Mouse (Mus musculus): ENCODE data around the gene Gm10300. TPM values are rescaled to one million over a fixed set of nuclear protein-coding genes. Genes with fewer than 3 reads are reported as not detected.
A peak's percentile ranks its signal among the peaks of the same experiment; 100 is the strongest.

The Gm10300 gene
- polyA plus RNA-seq, 1 experiment from 2014 or later: 0.14 TPM

GRCm38 (mm10) chr4:132108221-132108620, 33.7 kb downstream of the Gm10300 start:
- H3K9me3 ChIP-seq: no peaks in the 10 kb centered on the region
- no peak overlapping the region for H3K4me3 ChIP-seq
- WGBS: 95% methylated on average over 7 of the region's 7 CpGs
- DNase-seq (ENCODE audit: low spot score): no peak
- no peak overlapping the region for H3K27ac ChIP-seq
- no peaks in the 10 kb centered on the region for H3K36me3 ChIP-seq
- H3K4me1 ChIP-seq (replicated peaks): peaks cover 41% of the 10 kb centered on the region
- peaks cover 19% of the 10 kb centered on the region for H3K27me3 ChIP-seq (ENCODE audit: insufficient read depth, poor library complexity, severe bottlenecking)

- H3K27ac ChIP-seq: peak overlapping the region; percentile 72
- H3K4me3 ChIP-seq: no peak overlapping the region
- 26% methylated on average over 4 of the region's 4 CpGs for WGBS
- no peak for DNase-seq (ENCODE audit: low spot score)
- no peaks in the 10 kb centered on the region for H3K9me3 ChIP-seq
- no peaks in the 10 kb centered on the region for H3K36me3 ChIP-seq
- H3K27me3 ChIP-seq (ENCODE audit: insufficient read depth, poor library complexity, severe bottlenecking): peaks cover 44% of the 10 kb centered on the region
- H3K4me1 ChIP-seq (replicated peaks): peaks cover 42% of the 10 kb centered on the region
Observed at GRCm38 (mm10) chr4:132111227-132111626, 36.7 kb downstream of the Gm10300 start.

GRCm38 (mm10) chr4:132113411-132114095, 39.1 kb downstream of the Gm10300 start:
- no peaks in the 10 kb centered on the region for H3K36me3 ChIP-seq
- DNase-seq (ENCODE audit: low spot score): peak; percentile 37
- H3K4me1 ChIP-seq (replicated peaks): peaks cover 42% of the 10 kb centered on the region
- peak overlapping the region; percentile 59; the same call in 1 of the 2 replicates for H3K27ac ChIP-seq
- peaks cover 44% of the 10 kb centered on the region for H3K27me3 ChIP-seq (ENCODE audit: insufficient read depth, poor library complexity, severe bottlenecking)
- 41% methylated on average over 53 of the region's 53 CpGs for WGBS
- H3K9me3 ChIP-seq: no peaks in the 10 kb centered on the region
- H3K4me3 ChIP-seq: peak overlapping the region; percentile 46

GRCm38 (mm10) chr4:132116315-132116714, 41.8 kb downstream of the Gm10300 start:
- no peak for DNase-seq (ENCODE audit: low spot score)
- Histone ChIP-seq H3K36me3 (no peaks in the 10 kb centered on the region), H3K4me3 (no peak overlapping the region), H3K27me3 (ENCODE audit: insufficient read depth, poor library complexity, severe bottlenecking) (peaks cover 39% of the 10 kb centered on the region), H3K9me3 (no peaks in the 10 kb centered on the region), H3K27ac (no peak overlapping the region), H3K4me1 (replicated peaks) (peaks cover 31% of the 10 kb centered on the region)
- 86% methylated on average over 4 of the region's 4 CpGs for WGBS

GRCm38 (mm10) chr4:132119566-132119965, 45.1 kb downstream of the Gm10300 start:
- Histone ChIP-seq H3K27me3 (ENCODE audit: insufficient read depth, poor library complexity, severe bottlenecking) (peaks cover 12% of the 10 kb centered on the region), H3K9me3 (no peaks in the 10 kb centered on the region), H3K4me3 (no peak overlapping the region), H3K27ac (no peak overlapping the region), H3K4me1 (replicated peaks) (0 out of 2 replicates have a peak, but pooled peaks cover 5% of the 10 kb centered on the region), H3K36me3 (no peaks in the 10 kb centered on the region)
- 69% methylated on average over 9 of the region's 9 CpGs for WGBS
- DNase-seq (ENCODE audit: low spot score): no peak

- no peak for DNase-seq (ENCODE audit: low spot score)
- Histone ChIP-seq H3K4me1 (replicated peaks) (0 out of 2 replicates have a peak, but pooled peaks cover 5% of the 10 kb centered on the region), H3K27me3 (ENCODE audit: insufficient read depth, poor library complexity, severe bottlenecking) (no peaks in the 10 kb centered on the region), H3K36me3 (no peaks in the 10 kb centered on the region), H3K4me3 (no peak overlapping the region), H3K27ac (no peak overlapping the region), H3K9me3 (no peaks in the 10 kb centered on the region)
- WGBS: 80% methylated on average over 5 of the region's 5 CpGs
Observed at GRCm38 (mm10) chr4:132121674-132122073, 47.2 kb downstream of the Gm10300 start.

- 86% methylated on average over 1 of the region's 1 CpGs for WGBS
- H3K4me1 ChIP-seq (replicated peaks): 0 out of 2 replicates have a peak, but pooled peaks cover 5% of the 10 kb centered on the region
- H3K27ac ChIP-seq: no peak overlapping the region
- DNase-seq (ENCODE audit: low spot score): no peak
- no peaks in the 10 kb centered on the region for H3K9me3 ChIP-seq
- H3K27me3 ChIP-seq (ENCODE audit: insufficient read depth, poor library complexity, severe bottlenecking): no peaks in the 10 kb centered on the region
- H3K4me3 ChIP-seq: no peak overlapping the region
- no peaks in the 10 kb centered on the region for H3K36me3 ChIP-seq
Observed at GRCm38 (mm10) chr4:132123166-132123565, 48.7 kb downstream of the Gm10300 start.

Other genes starting within 250 kb of the Gm10300 start
- 17.0 and 17.2 TPM in 2 replicates for gene Ptpru, start 236.4 kb upstream of the Gm10300 start, polyA plus RNA-seq (2016; fragmentation: Nextera tagmentation; extraction: Ambion mirVana)
- gene Mecr, start 231.2 kb upstream of the Gm10300 start, polyA plus RNA-seq (2016; fragmentation: Nextera tagmentation; extraction: Ambion mirVana): 47.0 and 58.6 TPM in 2 replicates
- gene Srsf4, start 201.1 kb upstream of the Gm10300 start, polyA plus RNA-seq (2016; fragmentation: Nextera tagmentation; extraction: Ambion mirVana): 139 and 141 TPM in 2 replicates
- 0.73 and 1.1 TPM in 2 replicates for gene Tmem200b, start 152.9 kb upstream of the Gm10300 start, polyA plus RNA-seq (2016; fragmentation: Nextera tagmentation; extraction: Ambion mirVana)
- 154 and 173 TPM in 2 replicates for gene Epb41, start 624 bp downstream of the Gm10300 start, polyA plus RNA-seq (2016; fragmentation: Nextera tagmentation; extraction: Ambion mirVana)
- gene Oprd1, start 69.8 kb downstream of the Gm10300 start, polyA plus RNA-seq (2016; fragmentation: Nextera tagmentation; extraction: Ambion mirVana): 0.07 and 0.20 TPM in 2 replicates
- 136 and 142 TPM in 2 replicates for gene Ythdf2, start 137.6 kb downstream of the Gm10300 start, polyA plus RNA-seq (2016; fragmentation: Nextera tagmentation; extraction: Ambion mirVana)
- gene Gmeb1, start 186.9 kb downstream of the Gm10300 start, polyA plus RNA-seq (2016; fragmentation: Nextera tagmentation; extraction: Ambion mirVana): 42.5 and 45.3 TPM in 2 replicates
- 60.9 and 62.1 TPM in 2 replicates for gene Taf12, start 199.7 kb downstream of the Gm10300 start, polyA plus RNA-seq (2016; fragmentation: Nextera tagmentation; extraction: Ambion mirVana)
- 0.77 and 0.96 TPM in 2 replicates for gene Rab42, start 228.7 kb downstream of the Gm10300 start, polyA plus RNA-seq (2016; fragmentation: Nextera tagmentation; extraction: Ambion mirVana)

All from hindbrain, embryonic 10.5 days (tissue).